In the genomic region with DNA sequence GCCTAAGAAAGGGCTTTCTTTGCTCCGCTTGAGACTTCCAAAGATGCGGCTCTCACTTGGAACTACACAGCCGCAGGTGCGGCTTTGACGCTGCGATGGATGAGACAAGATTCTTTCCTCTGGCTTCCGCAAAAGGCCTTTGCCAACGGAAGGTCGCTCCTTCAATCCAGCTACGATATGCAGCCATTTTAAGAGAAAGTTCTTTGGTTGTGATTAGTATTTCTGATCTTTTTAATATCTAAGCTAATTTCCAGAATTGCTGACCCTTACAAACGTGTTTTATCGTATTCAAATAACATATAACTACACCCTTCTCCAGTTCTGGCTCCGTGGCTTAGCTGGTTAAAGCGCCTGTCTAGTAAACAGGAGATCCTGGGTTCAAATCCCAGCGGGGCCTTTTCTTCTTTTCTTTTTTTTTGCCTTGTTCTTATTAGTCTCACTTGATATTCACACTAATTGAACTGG, we compare ENCODE assay signal across 8 mouse cellular contexts. TPM values are rescaled to one million over a fixed set of nuclear protein-coding genes. Genes with fewer than 3 reads are reported as not detected.
DNase-seq lines count a peak whose midpoint lies in the region; ATAC-seq and TF ChIP-seq lines count a peak whose summit lies in the region.

No protein-coding gene starts in this region.

- no peak for TF ChIP-seq CTCF in hindbrain, postnatal 0 days (IDR thresholded peaks at IDR 0.05; ENCODE audit: low read depth)

- no peaks in the 10 kb centered on the region for H3K4me1 ChIP-seq in forebrain, embryonic 11.5 days (replicated peaks; ENCODE audit: control insufficient read depth, insufficient read depth, low read length)
- H3K4me1 ChIP-seq in hindbrain, postnatal 0 days (ENCODE audit: insufficient read depth, low read length), result no peaks in the 10 kb centered on the region
- H3K4me1 ChIP-seq in midbrain, embryonic 16.5 days (ENCODE audit: control insufficient read depth, insufficient read depth, low read length), result no peaks in the 10 kb centered on the region

- peak; percentile 72 for ATAC-seq in forebrain, embryonic 11.5 days (replicated peaks; ENCODE audit: low FRiP score)
- ATAC-seq in hindbrain, postnatal 0 days, result peak; percentile 56
- ATAC-seq in midbrain, embryonic 16.5 days, result peak; percentile 71; the same call in 1 of the 2 replicates

- H3K4me3 ChIP-seq in forebrain, embryonic 11.5 days (ENCODE audit: low read depth, low read length), result peak overlapping the region; percentile 47
- peak overlapping the region; percentile 38 for H3K4me3 ChIP-seq in hindbrain, postnatal 0 days (ENCODE audit: low read length)
- peak overlapping the region; percentile 42 for H3K4me3 ChIP-seq in midbrain, embryonic 16.5 days (ENCODE audit: low read depth, low read length)

- intact Hi-C loops in heart, postnatal 25 days (cut with DNase I), result loop anchor here (10.0 kb wide), 2 partner anchors 59 to 169 kb away; no protein-coding TSS in a partner anchor
- intact Hi-C loops in left cerebral cortex, postnatal 10 days (cut with DNase I), result no loop called here

- under 1% methylated on average over 15 of the region's 15 CpGs for WGBS in forebrain, embryonic 11.5 days
- 3% methylated on average over 15 of the region's 15 CpGs for WGBS in hindbrain, postnatal 0 days
- 1% methylated on average over 15 of the region's 15 CpGs for WGBS in midbrain, embryonic 16.5 days

- H3K4me2 ChIP-seq in forebrain, embryonic 11.5 days (ENCODE audit: low read depth, low read length, severe bottlenecking), result peak overlapping the region; percentile 51
- peak overlapping the region; percentile 45 for H3K4me2 ChIP-seq in hindbrain, postnatal 0 days (ENCODE audit: low read depth, low read length)
- H3K4me2 ChIP-seq in midbrain, embryonic 16.5 days (ENCODE audit: low read length), result peak overlapping the region; percentile 53

- peak overlapping the region; percentile 56; the same call in 1 of the 2 replicates for H3K9ac ChIP-seq in forebrain, embryonic 11.5 days (ENCODE audit: low read length)
- H3K9ac ChIP-seq in hindbrain, postnatal 0 days (replicated peaks; ENCODE audit: low read length), result peak overlapping the region; percentile 21; the same call in 1 of the 2 replicates
- H3K9ac ChIP-seq in midbrain, embryonic 16.5 days (ENCODE audit: low read depth, low read length), result peak overlapping the region; percentile 58

- H3K27me3 ChIP-seq in forebrain, embryonic 11.5 days (ENCODE audit: control insufficient read depth, insufficient read depth, low read length), result no peaks in the 10 kb centered on the region
- H3K27me3 ChIP-seq in hindbrain, postnatal 0 days (ENCODE audit: insufficient read depth, low read length), result no peaks in the 10 kb centered on the region
- no peaks in the 10 kb centered on the region; the same call in 1 of the 2 replicates for H3K27me3 ChIP-seq in midbrain, embryonic 16.5 days (ENCODE audit: control insufficient read depth, insufficient read depth, low read depth, low read length)

- no peaks in the 10 kb centered on the region for H3K36me3 ChIP-seq in forebrain, embryonic 11.5 days (ENCODE audit: control insufficient read depth, insufficient read depth, low read length)
- H3K36me3 ChIP-seq in hindbrain, postnatal 0 days (ENCODE audit: insufficient read depth, low read length), result no peaks in the 10 kb centered on the region
- no peaks in the 10 kb centered on the region for H3K36me3 ChIP-seq in midbrain, embryonic 16.5 days (ENCODE audit: control insufficient read depth, insufficient read depth, low read length)

- H3K9me3 ChIP-seq in forebrain, embryonic 11.5 days (ENCODE audit: control insufficient read depth, low read length), result no peaks in the 10 kb centered on the region
- H3K9me3 ChIP-seq in hindbrain, postnatal 0 days (ENCODE audit: low read length), result no peaks in the 10 kb centered on the region
- H3K9me3 ChIP-seq in midbrain, embryonic 16.5 days (replicated peaks; ENCODE audit: control insufficient read depth, low read length, poor library complexity, severe bottlenecking), result no peaks in the 10 kb centered on the region

- no peak overlapping the region for H3K27ac ChIP-seq in forebrain, embryonic 11.5 days (ENCODE audit: low read depth, low read length)
- no peak overlapping the region for H3K27ac ChIP-seq in hindbrain, postnatal 0 days
- no peak overlapping the region for H3K27ac ChIP-seq in midbrain, embryonic 16.5 days (ENCODE audit: low read length)

- peak; percentile 58 to 82 for DNase-seq in heart, adult 18-20 months
- DNase-seq in heart, postnatal 25 days (ENCODE audit: low spot score), result no peak
- peak; percentile 47 for DNase-seq in c-Kit-negative CD71-positive TER-119-positive erythroid progenitor cells, embryonic 14.5 days (ENCODE audit: low read depth, low spot score)
- DNase-seq in forebrain, embryonic 11.5 days (ENCODE audit: low spot score), result peak; percentile 72
- DNase-seq in hindbrain, postnatal 0 days (ENCODE audit: low spot score), result peak; percentile 77
- DNase-seq in left cerebral cortex, postnatal 10 days (ENCODE audit: extremely low spot score in 1 of 2, low spot score in 2 of 2), result peak; percentile 20 to 63
- DNase-seq in thymus, postnatal 0 days (ENCODE audit: low spot score), result peak; percentile 48

RNA-seq across cellular contexts. Expression of a gene that starts 22.2 kb away (rescaled TPM):
- total RNA-seq in heart, adult 18-20 months (2021), result 10 to 100 TPM; 28.3 to 30.7 TPM
- 10 to 100 TPM; 35.6 to 36.4 TPM for total RNA-seq in heart, postnatal 25 days (2021)
- 22.4 and 27.2 TPM in 2 replicates for polyA plus RNA-seq in forebrain, embryonic 11.5 days (2014; fragmentation: Nextera tagmentation; extraction: Ambion mirVana)
- 757 and 1,216 TPM in 2 replicates for total RNA-seq in hindbrain, postnatal 0 days (2014; rRNA removed)
- polyA plus RNA-seq in hindbrain, postnatal 0 days (2015; fragmentation: Nextera tagmentation; extraction: Ambion mirVana), result 4.7 and 7.4 TPM in 2 replicates
- 10 to 100 TPM; 47.5 to 49.6 TPM for total RNA-seq in left cerebral cortex, postnatal 10 days (2021)
- polyA plus RNA-seq in midbrain, embryonic 16.5 days (2015; fragmentation: Nextera tagmentation; extraction: Ambion mirVana), result 2.9 and 3.5 TPM in 2 replicates
- 64.8 and 86.2 TPM in 2 replicates for polyA plus RNA-seq in thymus, postnatal 0 days (2015; fragmentation: Nextera tagmentation; extraction: Ambion mirVana)

RNA-seq across cellular contexts. Expression of a gene that starts 22.4 kb away (rescaled TPM):
- total RNA-seq in heart, adult 18-20 months (2021), result 10 to 100 TPM; 11.6 to 12.2 TPM
- total RNA-seq in heart, postnatal 25 days (2021), result 10 to 100 TPM; 21.9 to 30.1 TPM
- polyA plus RNA-seq in forebrain, embryonic 11.5 days (2014; fragmentation: Nextera tagmentation; extraction: Ambion mirVana), result 5,982 and 6,086 TPM in 2 replicates
- 1,318 and 1,554 TPM in 2 replicates for total RNA-seq in hindbrain, postnatal 0 days (2014; rRNA removed)
- 798 and 958 TPM in 2 replicates for polyA plus RNA-seq in hindbrain, postnatal 0 days (2015; fragmentation: Nextera tagmentation; extraction: Ambion mirVana)
- 10 to 100 TPM; 66.4 to 75.9 TPM for total RNA-seq in left cerebral cortex, postnatal 10 days (2021)
- 276 and 359 TPM in 2 replicates for polyA plus RNA-seq in midbrain, embryonic 16.5 days (2015; fragmentation: Nextera tagmentation; extraction: Ambion mirVana)
- 10,793 and 11,737 TPM in 2 replicates for polyA plus RNA-seq in thymus, postnatal 0 days (2015; fragmentation: Nextera tagmentation; extraction: Ambion mirVana)

RNA-seq across cellular contexts. Expression of a gene that starts 23.7 kb away (rescaled TPM):
- 1 to 10 TPM; 4.7 to 9.4 TPM for total RNA-seq in heart, adult 18-20 months (2021)
- total RNA-seq in heart, postnatal 25 days (2021), result 10 to 100 TPM; 13.5 to 14.9 TPM
- polyA plus RNA-seq in forebrain, embryonic 11.5 days (2014; fragmentation: Nextera tagmentation; extraction: Ambion mirVana), result 14.3 and 14.6 TPM in 2 replicates
- total RNA-seq in hindbrain, postnatal 0 days (2014; rRNA removed), result 4,540 and 4,675 TPM in 2 replicates
- 3.7 and 4.1 TPM in 2 replicates for polyA plus RNA-seq in hindbrain, postnatal 0 days (2015; fragmentation: Nextera tagmentation; extraction: Ambion mirVana)
- total RNA-seq in left cerebral cortex, postnatal 10 days (2021), result 10 to 100 TPM; 21.2 to 27.5 TPM
- polyA plus RNA-seq in midbrain, embryonic 16.5 days (2015; fragmentation: Nextera tagmentation; extraction: Ambion mirVana), result 2.6 and 2.8 TPM in 2 replicates
- polyA plus RNA-seq in thymus, postnatal 0 days (2015; fragmentation: Nextera tagmentation; extraction: Ambion mirVana), result 35.0 and 40.5 TPM in 2 replicates

RNA-seq across cellular contexts. Expression of a gene that starts 44.2 kb away (rescaled TPM):
- total RNA-seq in heart, adult 18-20 months (2021), result 10 to 100 TPM; 41.7 to 58.7 TPM
- 10 to 100 TPM; 55.1 to 84.9 TPM for total RNA-seq in heart, postnatal 25 days (2021)
- polyA plus RNA-seq in forebrain, embryonic 11.5 days (2014; fragmentation: Nextera tagmentation; extraction: Ambion mirVana), result not detected in 2 replicates
- total RNA-seq in hindbrain, postnatal 0 days (2014; rRNA removed), result 2.3 and 3.3 TPM in 2 replicates
- polyA plus RNA-seq in hindbrain, postnatal 0 days (2015; fragmentation: Nextera tagmentation; extraction: Ambion mirVana), result not detected in 2 replicates
- 100 to 1,000 TPM; 180 to 194 TPM for total RNA-seq in left cerebral cortex, postnatal 10 days (2021)
- polyA plus RNA-seq in midbrain, embryonic 16.5 days (2015; fragmentation: Nextera tagmentation; extraction: Ambion mirVana), result 3.7 TPM in 1 of 2 replicates, not detected in the other
- polyA plus RNA-seq in thymus, postnatal 0 days (2015; fragmentation: Nextera tagmentation; extraction: Ambion mirVana), result 1.0 TPM in 1 of 2 replicates, not detected in the other

RNA-seq across cellular contexts. Expression of a gene that starts 45.5 kb away (rescaled TPM):
- 1 to 10 TPM in 1 of 2 experiments, not detected in 1; 1.4 TPM for total RNA-seq in heart, adult 18-20 months (2021)
- not detected for total RNA-seq in heart, postnatal 25 days (2021)
- polyA plus RNA-seq in forebrain, embryonic 11.5 days (2014; fragmentation: Nextera tagmentation; extraction: Ambion mirVana), result not detected in 2 replicates
- not detected in 2 replicates for total RNA-seq in hindbrain, postnatal 0 days (2014; rRNA removed)
- polyA plus RNA-seq in hindbrain, postnatal 0 days (2015; fragmentation: Nextera tagmentation; extraction: Ambion mirVana), result not detected in 2 replicates
- not detected for total RNA-seq in left cerebral cortex, postnatal 10 days (2021)
- polyA plus RNA-seq in midbrain, embryonic 16.5 days (2015; fragmentation: Nextera tagmentation; extraction: Ambion mirVana), result not detected in 2 replicates
- polyA plus RNA-seq in thymus, postnatal 0 days (2015; fragmentation: Nextera tagmentation; extraction: Ambion mirVana), result 2.0 TPM in 1 of 2 replicates, not detected in the other

Comparison
In these comparisons a context has a peak if more than half of its experiments do, and no peak if none do; other contexts are left out.
1. RNA of a gene that starts 22.2 kb away (total RNA-seq): 757 to 1,216 TPM in hindbrain, postnatal 0 days; 47.5 to 49.6 TPM in left cerebral cortex, postnatal 10 days, 35.6 to 36.4 TPM in heart, postnatal 25 days and 28.3 to 30.7 TPM in heart, adult 18-20 months; every median in the first group is over 10 times any median in the second.
2. RNA of a gene that starts 22.4 kb away (total RNA-seq): 1,318 to 1,554 TPM in hindbrain, postnatal 0 days; 66.4 to 75.9 TPM in left cerebral cortex, postnatal 10 days, 21.9 to 30.1 TPM in heart, postnatal 25 days and 11.6 to 12.2 TPM in heart, adult 18-20 months; every median in the first group is over 10 times any median in the second.
3. RNA of a gene that starts 23.7 kb away (total RNA-seq): 4,540 to 4,675 TPM in hindbrain, postnatal 0 days; 21.2 to 27.5 TPM in left cerebral cortex, postnatal 10 days, 13.5 to 14.9 TPM in heart, postnatal 25 days and 4.7 to 9.4 TPM in heart, adult 18-20 months; every median in the first group is over 100 times any median in the second.
4. Peak in every context shown above with its lines, with median percentiles within 50 percentile points of each other: ATAC-seq, H3K4me2 ChIP-seq, H3K4me3 ChIP-seq and H3K9ac ChIP-seq.